Mouse (Mus musculus): ENCODE results near the gene Mycl. TPM values are rescaled to one million over a fixed set of nuclear protein-coding genes. Genes with fewer than 3 reads are reported as not detected.

Gene Mycl
- polyA plus RNA-seq (2012; rRNA removed): 0.37 and 0.46 TPM in 2 replicates

DNA sequence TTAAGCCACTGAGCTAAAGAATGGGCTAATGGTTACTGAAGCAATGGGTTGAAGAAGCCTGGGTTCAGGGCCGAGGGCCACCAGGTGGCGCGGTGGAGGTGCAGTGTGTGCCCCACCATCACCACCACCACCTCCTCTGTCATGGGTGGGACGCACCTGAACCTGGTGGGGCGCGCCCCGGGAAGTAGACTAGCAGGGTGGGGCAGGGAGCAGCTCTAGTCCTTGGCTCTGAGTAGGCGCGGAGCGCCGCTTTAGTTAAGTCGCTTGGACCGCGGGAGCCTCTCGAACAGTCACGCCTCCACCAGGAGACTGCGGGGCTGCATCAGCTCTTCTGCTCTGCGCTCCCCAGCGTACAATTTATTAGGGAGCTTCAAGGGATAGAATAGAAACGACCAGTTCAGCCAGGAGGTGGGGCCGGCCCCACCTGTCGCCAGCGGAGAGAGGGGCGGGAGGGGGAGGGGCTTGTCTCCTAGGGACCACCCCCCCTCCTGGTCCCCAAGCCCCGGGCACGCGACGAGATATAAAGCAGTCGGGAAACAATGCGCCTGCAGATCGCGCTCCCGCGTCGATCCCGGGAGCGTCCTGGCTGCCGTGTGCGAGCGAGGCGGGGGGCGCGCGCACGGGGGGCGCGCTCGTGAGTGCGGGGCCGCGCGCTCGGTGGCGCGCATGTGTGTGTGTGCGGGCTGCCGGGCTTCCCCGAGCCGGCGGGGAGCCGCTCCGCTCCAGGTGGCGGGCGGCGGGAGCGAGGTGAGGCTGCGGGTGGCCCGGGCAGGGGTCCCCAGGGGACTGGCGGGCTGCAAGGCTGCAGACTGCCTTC is at the start of gene Mycl:
TSS of gene Mycl (plus strand) at position 249 of the 817 bp plus-strand sequence.

DNA sequence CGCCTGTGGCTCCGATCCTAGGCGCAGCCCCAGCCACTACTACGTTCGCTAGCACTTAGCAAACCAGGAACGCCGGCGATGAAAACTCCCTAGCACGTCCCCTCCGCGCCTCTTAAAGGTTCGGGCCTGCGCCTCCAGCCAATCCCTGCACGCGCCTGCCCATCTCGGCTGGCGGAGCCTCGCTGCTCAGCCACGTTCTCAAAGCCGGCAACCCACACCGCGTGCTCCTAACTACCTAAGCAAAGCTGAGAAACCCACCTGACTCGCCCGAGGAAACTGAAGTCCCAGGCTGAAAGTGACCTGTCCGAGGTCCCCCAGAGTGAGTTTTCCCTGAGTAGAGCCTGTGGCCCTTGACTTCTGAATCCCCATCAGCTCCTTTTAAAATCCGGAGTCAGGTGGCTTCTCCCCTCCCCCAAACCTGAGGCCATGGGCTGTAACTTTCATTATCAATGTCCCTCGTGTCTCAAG is 34.3 kb upstream of the Mycl start, which contains the start of gene Mfsd2a:
TSS of gene Mfsd2a (minus strand) at position 89 of the 468 bp plus-strand sequence.

GRCm38 (mm10) chr4:123016451-123016957 is 21.1 kb downstream of the Mycl start, which contains the start of gene Trit1:
TSS of gene Trit1 (plus strand) at chr4:123016597.

Other genes starting within 250 kb of the Mycl start
- gene Ppt1, start 159.4 kb upstream of the Mycl start, polyA plus RNA-seq (2012; rRNA removed): 10.7 and 11.6 TPM in 2 replicates
- 26.3 and 32.9 TPM in 2 replicates for gene Cap1, start 109.6 kb upstream of the Mycl start, polyA plus RNA-seq (2012; rRNA removed)
- 0.03 and 0.07 TPM in 2 replicates for gene Mfsd2a, start 34.5 kb upstream of the Mycl start, polyA plus RNA-seq (2012; rRNA removed)
- gene Trit1, start 20.9 kb downstream of the Mycl start, polyA plus RNA-seq (2012; rRNA removed): 3.8 and 4.0 TPM in 2 replicates
- gene Bmp8b, start 109.5 kb downstream of the Mycl start, polyA plus RNA-seq (2012; rRNA removed): 0.19 and 0.21 TPM in 2 replicates
- not detected in 2 replicates for gene Oxct2b, start 120.6 kb downstream of the Mycl start, polyA plus RNA-seq (2012; rRNA removed)
- 23.3 and 24.1 TPM in 2 replicates for gene Ppie, start 144.3 kb downstream of the Mycl start, polyA plus RNA-seq (2012; rRNA removed)
- 0.01 TPM in 1 of 2 replicates, not detected in the other for gene Hpcal4, start 187.6 kb downstream of the Mycl start, polyA plus RNA-seq (2012; rRNA removed)
- gene Nt5c1a, start 205.9 kb downstream of the Mycl start, polyA plus RNA-seq (2012; rRNA removed): not detected in 2 replicates
- 0.41 and 0.43 TPM in 2 replicates for gene Heyl, start 237.9 kb downstream of the Mycl start, polyA plus RNA-seq (2012; rRNA removed)

Measured in liver, embryonic 14 days (tissue).